Mouse (Mus musculus) neural tube, embryonic 12.5 days (tissue): ENCODE results near the gene Naa16. TPM values are rescaled to one million over a fixed set of nuclear protein-coding genes. Genes with fewer than 3 reads are reported as not detected.

ENCODE experiments used
- ATAC-seq: fragments of 200-750 bp; cut with Nextera tagmentation; 2 replicates; pipeline ENCODE4 v1.8.0; 2017; ENCODE audit warnings: low read depth, mild to moderate bottlenecking, moderate TSS enrichment, moderate library complexity; ENCODE audit not compliant: low FRiP score
- H3K27ac ChIP-seq: fragments of 300-500 bp; sonication (generic); 2 replicates; pipeline ENCODE4 v1.5.1; 2016
- H3K27me3 ChIP-seq: fragments of 300-500 bp; sonication (generic); replicated peaks from 2 replicates; pipeline ENCODE4 v1.6.1; 2016; ENCODE audit warnings: mild to moderate bottlenecking
- H3K36me3 ChIP-seq: fragments of 300-500 bp; sonication (generic); 2 replicates; pipeline ENCODE4 v1.6.1; 2016; ENCODE audit warnings: mild to moderate bottlenecking
- H3K4me1 ChIP-seq: fragments of 300-500 bp; sonication (generic); 2 replicates; pipeline ENCODE4 v1.6.1; 2016
- H3K4me2 ChIP-seq: fragments of 300-500 bp; sonication (generic); replicated peaks from 2 replicates; pipeline ENCODE4 v1.6.1; 2016; ENCODE audit warnings: mild to moderate bottlenecking
- H3K4me3 ChIP-seq: fragments of 300-500 bp; sonication (generic); 2 replicates; pipeline ENCODE4 v1.5.1; 2016
- H3K9ac ChIP-seq: fragments of 300-500 bp; sonication (generic); 2 replicates; pipeline ENCODE4 v1.6.1; 2016; ENCODE audit warnings: mild to moderate bottlenecking
- H3K9me3 ChIP-seq: fragments of 300-500 bp; sonication (generic); 2 replicates; pipeline ENCODE4 v1.6.1; 2016; ENCODE audit warnings: mild to moderate bottlenecking
- WGBS: fragments of 180-500 bp; shearing (Covaris S2); methylation state at CpG from one replicate; pipeline ENCODE4 v1.1.7; 2016; 5-methylcytosine and 5-hydroxymethylcytosine counted together
- polyA plus RNA-seq: library from polyadenylated mRNA; unstranded; fragments of >200 nt; fragmentation: Nextera tagmentation; extraction: Ambion mirVana; gene quantifications from 2 replicates; pipeline ENCODE4 v1.2.1, GENCODE M21; 2016

Gene Naa16
- polyA plus RNA-seq, 1 experiment from 2014 or later: 31.6 TPM

GRCm38 (mm10) chr14:79304873-79305464 is 85.6 kb downstream of the Naa16 start:
- H3K27ac ChIP-seq: no peak overlapping the region
- H3K9ac ChIP-seq: no peak overlapping the region
- ATAC-seq: no peak
- WGBS: 91% methylated on average over 6 of the region's 6 CpGs
- peaks cover 14% of the 10 kb centered on the region for H3K4me1 ChIP-seq
- no peak overlapping the region for H3K4me2 ChIP-seq
- H3K4me3 ChIP-seq: no peak overlapping the region
- peaks cover 15% of the 10 kb centered on the region for H3K27me3 ChIP-seq
- H3K9me3 ChIP-seq: no peaks in the 10 kb centered on the region
- H3K36me3 ChIP-seq: no peaks in the 10 kb centered on the region

GRCm38 (mm10) chr14:79303150-79303549 is 87.4 kb downstream of the Naa16 start:
- ATAC-seq: no peak
- Histone ChIP-seq H3K27ac (no peak overlapping the region), H3K4me2 (no peak overlapping the region), H3K4me3 (no peak overlapping the region), H3K9ac (no peak overlapping the region), H3K27me3 (peaks cover 26% of the 10 kb centered on the region), H3K4me1 (peaks cover 10% of the 10 kb centered on the region), H3K9me3 (no peaks in the 10 kb centered on the region), H3K36me3 (no peaks in the 10 kb centered on the region)
- 68% methylated on average over 2 of the region's 2 CpGs for WGBS

- Histone ChIP-seq H3K36me3 (no peaks in the 10 kb centered on the region), H3K4me1 (peaks cover 14% of the 10 kb centered on the region), H3K27me3 (peaks cover 27% of the 10 kb centered on the region), H3K9me3 (no peaks in the 10 kb centered on the region), H3K9ac (peak within 1 kb of the TSS; percentile 62), H3K4me3 (peak within 1 kb of the TSS; percentile 50), H3K4me2 (peak within 1 kb of the TSS; percentile 98), H3K27ac (no peak within 1 kb of the TSS)
- peak; percentile 98 for ATAC-seq
- under 1% methylated on average over 34 of the region's 34 CpGs for WGBS
Observed at GRCm38 (mm10) chr14:79301466-79301875, 89.1 kb downstream of the Naa16 start, which contains the start of gene Rgcc. Gene Rgcc (minus strand): TSS chr14:79301645.

- Histone ChIP-seq H3K9me3 (no peaks in the 10 kb centered on the region), H3K9ac (peak overlapping the region; percentile 62), H3K4me2 (peak overlapping the region; percentile 98), H3K4me3 (peak overlapping the region; percentile 50), H3K27me3 (peaks cover 27% of the 10 kb centered on the region), H3K36me3 (no peaks in the 10 kb centered on the region), H3K27ac (no peak overlapping the region), H3K4me1 (peaks cover 14% of the 10 kb centered on the region)
- under 1% methylated on average over 52 of the region's 52 CpGs for WGBS
- ATAC-seq: peak; percentile 66
Observed at GRCm38 (mm10) chr14:79300641-79301350, 89.8 kb downstream of the Naa16 start.

GRCm38 (mm10) chr14:79299796-79300195 is 90.8 kb downstream of the Naa16 start:
- Histone ChIP-seq H3K9me3 (no peaks in the 10 kb centered on the region), H3K4me1 (peaks cover 16% of the 10 kb centered on the region), H3K27ac (no peak overlapping the region), H3K36me3 (no peaks in the 10 kb centered on the region), H3K9ac (0 out of 2 replicates have a peak overlapping the region, but pooled peaks have one; percentile 62), H3K4me3 (peak overlapping the region; percentile 50), H3K4me2 (peak overlapping the region; percentile 98), H3K27me3 (peaks cover 27% of the 10 kb centered on the region)
- 9% methylated on average over 6 of the region's 6 CpGs for WGBS
- ATAC-seq: no peak

- Histone ChIP-seq H3K9me3 (no peaks in the 10 kb centered on the region), H3K4me1 (peaks cover 16% of the 10 kb centered on the region), H3K27ac (no peak overlapping the region), H3K36me3 (no peaks in the 10 kb centered on the region), H3K9ac (no peak overlapping the region), H3K27me3 (peaks cover 27% of the 10 kb centered on the region), H3K4me3 (no peak overlapping the region; the same call in 1 of the 2 replicates), H3K4me2 (peak overlapping the region; percentile 98; the same call in 1 of the 2 replicates)
- 51% methylated on average over 4 of the region's 4 CpGs for WGBS
- no peak for ATAC-seq
Observed at GRCm38 (mm10) chr14:79299230-79299629, 91.3 kb downstream of the Naa16 start.

GRCm38 (mm10) chr14:79298314-79298992 is 92.1 kb downstream of the Naa16 start:
- H3K4me1 ChIP-seq: peaks cover 19% of the 10 kb centered on the region
- WGBS: 79% methylated on average over 7 of the region's 7 CpGs
- ATAC-seq: no peak
- H3K4me3 ChIP-seq: peak overlapping the region; percentile 9; the same call in 1 of the 2 replicates
- peaks cover 27% of the 10 kb centered on the region for H3K27me3 ChIP-seq
- H3K4me2 ChIP-seq: peak overlapping the region; percentile 98; the same call in 1 of the 2 replicates
- H3K9me3 ChIP-seq: no peaks in the 10 kb centered on the region
- no peak overlapping the region for H3K9ac ChIP-seq
- no peaks in the 10 kb centered on the region for H3K36me3 ChIP-seq
- no peak overlapping the region for H3K27ac ChIP-seq

- H3K36me3 ChIP-seq: no peaks in the 10 kb centered on the region
- H3K9me3 ChIP-seq: no peaks in the 10 kb centered on the region
- H3K9ac ChIP-seq: no peak overlapping the region
- WGBS: 55% methylated on average over 5 of the region's 5 CpGs
- H3K27ac ChIP-seq: no peak overlapping the region
- H3K27me3 ChIP-seq: peaks cover 23% of the 10 kb centered on the region
- H3K4me2 ChIP-seq: no peak overlapping the region
- H3K4me1 ChIP-seq: peaks cover 25% of the 10 kb centered on the region
- no peak for ATAC-seq
- no peak overlapping the region for H3K4me3 ChIP-seq
Observed at GRCm38 (mm10) chr14:79296836-79297235, 93.7 kb downstream of the Naa16 start.

GRCm38 (mm10) chr14:79296201-79296600 is 94.4 kb downstream of the Naa16 start:
- Histone ChIP-seq H3K4me2 (peak overlapping the region; percentile 10; the same call in 1 of the 2 replicates), H3K9ac (no peak overlapping the region), H3K4me3 (no peak overlapping the region), H3K27ac (no peak overlapping the region), H3K4me1 (peaks cover 24% of the 10 kb centered on the region), H3K9me3 (no peaks in the 10 kb centered on the region), H3K27me3 (peaks cover 23% of the 10 kb centered on the region), H3K36me3 (no peaks in the 10 kb centered on the region)
- no peak for ATAC-seq
- WGBS: 86% methylated on average over 7 of the region's 7 CpGs

- Histone ChIP-seq H3K27ac (no peak overlapping the region), H3K9ac (no peak overlapping the region), H3K4me1 (peaks cover 23% of the 10 kb centered on the region), H3K27me3 (peaks cover 18% of the 10 kb centered on the region), H3K36me3 (no peaks in the 10 kb centered on the region), H3K4me3 (no peak overlapping the region), H3K4me2 (no peak overlapping the region), H3K9me3 (no peaks in the 10 kb centered on the region)
- WGBS: 87% methylated on average over 9 of the region's 9 CpGs
- ATAC-seq: no peak
Observed at GRCm38 (mm10) chr14:79295579-79295978, 95.0 kb downstream of the Naa16 start.

GRCm38 (mm10) chr14:79294950-79295349 is 95.6 kb downstream of the Naa16 start:
- H3K4me1 ChIP-seq: peaks cover 25% of the 10 kb centered on the region
- H3K9me3 ChIP-seq: no peaks in the 10 kb centered on the region
- no peak overlapping the region for H3K4me2 ChIP-seq
- H3K27ac ChIP-seq: no peak overlapping the region
- 74% methylated on average over 5 of the region's 5 CpGs for WGBS
- H3K4me3 ChIP-seq: no peak overlapping the region
- H3K9ac ChIP-seq: no peak overlapping the region
- peaks cover 12% of the 10 kb centered on the region; the same call in 1 of the 2 replicates for H3K27me3 ChIP-seq
- H3K36me3 ChIP-seq: no peaks in the 10 kb centered on the region
- no peak for ATAC-seq
